Mouse (Mus musculus): ENCODE measurements around the gene Gpa33.

DNA sequence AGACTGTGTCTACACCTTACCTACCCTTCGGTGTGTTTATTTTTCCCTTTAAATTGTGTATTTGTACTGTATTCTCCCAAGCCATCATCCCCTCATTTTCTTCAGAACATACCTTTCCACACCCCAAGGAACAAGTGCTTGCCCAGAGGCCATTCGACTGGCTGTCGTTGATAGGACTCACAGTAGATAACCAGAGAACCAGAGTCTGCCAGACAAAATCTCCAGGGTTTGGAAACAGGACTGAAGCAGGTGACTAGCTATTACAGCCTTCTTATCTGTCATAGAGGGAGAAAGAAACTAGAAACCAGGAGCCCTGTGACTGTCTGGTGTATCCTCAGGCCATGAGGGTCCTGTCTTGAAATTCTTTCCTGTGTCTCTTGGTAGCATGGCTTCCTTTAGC lies 25.2 kb upstream of the Gpa33 start:
- TF ChIP-seq CTCF (IDR thresholded peaks at IDR 0.05; ENCODE audit: control insufficient read depth, insufficient read depth, insufficient read length): no peak
- TF ChIP-seq MAX (IDR thresholded peaks at IDR 0.05): no peak
- TF ChIP-seq MYOD1 (IDR thresholded peaks at IDR 0.05; ENCODE audit: control insufficient read depth, insufficient read length, low read depth): no peak
- TF ChIP-seq MYOG (IDR thresholded peaks at IDR 0.05; ENCODE audit: control insufficient read depth, extremely low read depth, insufficient read length): no peak
- TF ChIP-seq USF1 (IDR thresholded peaks at IDR 0.05; ENCODE audit: low read depth): no peak
- TF ChIP-seq CEBPB (IDR thresholded peaks at IDR 0.05; ENCODE audit: low read depth): no peak
- TF ChIP-seq FOSL1 (IDR thresholded peaks at IDR 0.05; ENCODE audit: insufficient read depth, low read length, poor library complexity, severe bottlenecking): no peak

Data from C2C12 (cell line).